Mouse (Mus musculus): ENCODE measurements around the gene Gm21060. TPM values are rescaled to one million over a fixed set of nuclear protein-coding genes. Genes with fewer than 3 reads are reported as not detected.

The Gm21060 gene
- not detected for polyA plus RNA-seq (2014; fragmentation: Illumina TruSeq; extraction: RNeasy Lipid Tissue Mini Kit (QIAGEN cat#74804); ENCODE audit: low read depth, low replicate concordance)

GRCm38 (mm10) chr19:61296969-61297368 lies at the start of gene Gm21060:
TSS of gene Gm21060 (minus strand) at chr19:61297069.

Other genes starting within 250 kb of the Gm21060 start
- gene Zfp950, start 156.2 kb downstream of the Gm21060 start, polyA plus RNA-seq (2014; fragmentation: Illumina TruSeq; extraction: RNeasy Lipid Tissue Mini Kit (QIAGEN cat#74804); ENCODE audit: low read depth, low replicate concordance), result 21.2 TPM
- 2.8 TPM for gene Gm7102, start 120.8 kb downstream of the Gm21060 start, polyA plus RNA-seq (2014; fragmentation: Illumina TruSeq; extraction: RNeasy Lipid Tissue Mini Kit (QIAGEN cat#74804); ENCODE audit: low read depth, low replicate concordance)
- not detected for gene Gm6020, start 113.2 kb downstream of the Gm21060 start, polyA plus RNA-seq (2014; fragmentation: Illumina TruSeq; extraction: RNeasy Lipid Tissue Mini Kit (QIAGEN cat#74804); ENCODE audit: low read depth, low replicate concordance)
- 0.99 TPM for gene Csf2ra, start 68.6 kb downstream of the Gm21060 start, polyA plus RNA-seq (2014; fragmentation: Illumina TruSeq; extraction: RNeasy Lipid Tissue Mini Kit (QIAGEN cat#74804); ENCODE audit: low read depth, low replicate concordance)